Mouse (Mus musculus): ENCODE results near the gene Coa7. TPM values are rescaled to one million over a fixed set of nuclear protein-coding genes. Genes with fewer than 3 reads are reported as not detected.

Coa7 gene
- polyA plus RNA-seq, 1 experiment from 2014 or later: 48.0 TPM

- Histone ChIP-seq H3K36me3 (no peaks in the 10 kb centered on the region), H3K9me3 (replicated peaks) (no peaks in the 10 kb centered on the region), H3K27me3 (no peaks in the 10 kb centered on the region), H3K4me3 (no peak overlapping the region), H3K4me2 (peak overlapping the region; percentile 34), H3K9ac (peak overlapping the region; percentile 12; the same call in 1 of the 2 replicates), H3K4me1 (replicated peaks) (peaks cover 54% of the 10 kb centered on the region), H3K27ac (peak overlapping the region; percentile 91)
- no peak; the same call in 1 of the 2 replicates for ATAC-seq (replicated peaks; ENCODE audit: insufficient number of reproducible peaks, insufficient read depth, low FRiP score, low read depth)
- 26% methylated on average over 18 of the region's 18 CpGs for WGBS
These were observed 34.7 kb downstream of the Coa7 start for GRCm38 (mm10) chr4:108362321-108363261.

DNA sequence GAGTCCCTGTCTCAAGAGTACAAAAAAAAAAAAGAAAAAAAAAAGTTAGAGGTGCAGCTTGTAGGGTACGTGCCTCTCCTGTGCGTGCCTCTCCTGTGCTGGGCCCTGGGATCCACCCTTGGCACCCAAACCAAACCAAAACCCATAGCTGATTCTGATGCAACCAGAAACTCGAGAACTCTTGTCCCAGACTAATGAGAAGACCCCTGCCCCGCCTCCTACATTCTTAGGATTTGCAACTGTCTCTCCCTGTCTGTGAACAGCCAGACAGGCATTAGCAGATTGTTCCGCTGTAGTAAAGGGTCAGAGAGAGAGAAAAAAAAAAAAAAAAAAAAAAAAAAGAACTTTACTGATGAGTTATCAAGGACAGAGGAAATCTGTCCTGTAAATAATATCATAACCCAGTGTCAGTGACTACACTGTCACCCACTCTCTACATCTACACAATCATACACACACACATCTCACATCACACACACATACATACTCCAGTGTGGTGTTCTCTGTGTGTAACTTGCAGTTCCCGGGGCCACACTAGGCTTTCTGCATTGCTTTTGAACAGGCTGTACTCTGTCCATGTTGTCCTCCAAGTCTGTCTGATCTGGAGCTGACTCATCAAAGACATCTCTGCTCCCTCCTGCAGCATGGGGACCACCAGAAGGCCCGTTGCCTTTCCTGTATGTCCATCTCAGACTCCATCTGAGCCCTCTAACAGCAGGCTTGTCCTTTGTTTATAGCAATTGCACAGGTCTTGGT, 35.6 kb downstream of the Coa7 start:
- Histone ChIP-seq H3K27me3 (no peaks in the 10 kb centered on the region), H3K9ac (peak overlapping the region; percentile 12), H3K4me2 (peak overlapping the region; percentile 34), H3K27ac (peak overlapping the region; percentile 91), H3K9me3 (replicated peaks) (no peaks in the 10 kb centered on the region), H3K4me3 (no peak overlapping the region), H3K36me3 (no peaks in the 10 kb centered on the region), H3K4me1 (replicated peaks) (peaks cover 48% of the 10 kb centered on the region)
- 22% methylated on average over 7 of the region's 7 CpGs for WGBS
- peak; percentile 1; the same call in 1 of the 2 replicates for ATAC-seq (replicated peaks; ENCODE audit: insufficient number of reproducible peaks, insufficient read depth, low FRiP score, low read depth)

- ATAC-seq (replicated peaks; ENCODE audit: insufficient number of reproducible peaks, insufficient read depth, low FRiP score, low read depth): peak; percentile 58
These were observed 36.2 kb downstream of the Coa7 start for GRCm38 (mm10) chr4:108364111-108364476.

DNA sequence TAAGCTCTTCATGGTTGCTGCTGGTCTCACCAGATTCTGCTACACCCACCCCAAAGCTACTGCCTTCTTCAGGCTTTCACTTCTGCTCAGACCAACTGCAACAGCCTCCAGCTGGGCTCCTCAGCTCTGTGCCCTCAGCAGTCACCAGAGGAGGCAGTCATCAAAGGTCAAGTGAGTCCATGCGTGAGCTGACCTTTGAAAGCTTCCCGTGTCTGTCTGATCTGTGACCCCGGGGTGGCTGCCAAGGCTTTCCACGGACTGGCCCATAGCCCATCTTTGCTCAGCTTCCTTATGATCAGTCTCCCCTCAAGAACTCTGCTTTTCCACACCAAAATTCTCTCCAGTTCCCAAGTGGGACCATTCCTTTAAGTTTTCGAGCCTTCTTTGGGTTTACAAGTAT, 41.3 kb downstream of the Coa7 start:
- H3K27me3 ChIP-seq: no peaks in the 10 kb centered on the region
- peaks cover 14% of the 10 kb centered on the region for H3K4me1 ChIP-seq (replicated peaks)
- H3K4me2 ChIP-seq: no peak overlapping the region
- H3K9ac ChIP-seq: no peak overlapping the region
- no peak overlapping the region for H3K4me3 ChIP-seq
- no peaks in the 10 kb centered on the region for H3K36me3 ChIP-seq
- 35% methylated on average over 5 of the region's 5 CpGs for WGBS
- no peaks in the 10 kb centered on the region for H3K9me3 ChIP-seq (replicated peaks)
- no peak overlapping the region for H3K27ac ChIP-seq
- ATAC-seq (replicated peaks; ENCODE audit: insufficient number of reproducible peaks, insufficient read depth, low FRiP score, low read depth): no peak

More at GRCm38 (mm10) chr4:108364111-108364476, 36.2 kb downstream of the Coa7 start:
- no peak overlapping the region for H3K4me3 ChIP-seq
- peaks cover 42% of the 10 kb centered on the region for H3K4me1 ChIP-seq (replicated peaks)
- H3K27me3 ChIP-seq: no peaks in the 10 kb centered on the region
- no peaks in the 10 kb centered on the region for H3K9me3 ChIP-seq (replicated peaks)
- H3K36me3 ChIP-seq: no peaks in the 10 kb centered on the region
- H3K27ac ChIP-seq: peak overlapping the region; percentile 91
- H3K9ac ChIP-seq: peak overlapping the region; percentile 3; the same call in 1 of the 2 replicates
- peak overlapping the region; percentile 23 for H3K4me2 ChIP-seq
- WGBS: 15% methylated on average over 5 of the region's 5 CpGs

GRCm38 (mm10) chr4:108370409-108370808, 42.5 kb downstream of the Coa7 start:
- 60% methylated on average over 4 of the region's 4 CpGs for WGBS
- peaks cover 13% of the 10 kb centered on the region for H3K4me1 ChIP-seq (replicated peaks)
- no peaks in the 10 kb centered on the region for H3K9me3 ChIP-seq (replicated peaks)
- H3K4me3 ChIP-seq: no peak overlapping the region
- H3K36me3 ChIP-seq: no peaks in the 10 kb centered on the region
- no peak overlapping the region for H3K9ac ChIP-seq
- H3K27me3 ChIP-seq: no peaks in the 10 kb centered on the region
- H3K4me2 ChIP-seq: no peak overlapping the region
- no peak overlapping the region for H3K27ac ChIP-seq
- no peak for ATAC-seq (replicated peaks; ENCODE audit: insufficient number of reproducible peaks, insufficient read depth, low FRiP score, low read depth)

GRCm38 (mm10) chr4:108371421-108371820, 43.5 kb downstream of the Coa7 start:
- H3K9me3 ChIP-seq (replicated peaks): no peaks in the 10 kb centered on the region
- no peaks in the 10 kb centered on the region for H3K36me3 ChIP-seq
- no peak overlapping the region for H3K9ac ChIP-seq
- ATAC-seq (replicated peaks; ENCODE audit: insufficient number of reproducible peaks, insufficient read depth, low FRiP score, low read depth): no peak
- 0 out of 2 replicates have a peak overlapping the region, but pooled peaks have one; percentile 24 for H3K27ac ChIP-seq
- 92% methylated on average over 3 of the region's 3 CpGs for whole genome bisulfite sequencing
- H3K4me2 ChIP-seq: no peak overlapping the region
- H3K27me3 ChIP-seq: no peaks in the 10 kb centered on the region
- no peak overlapping the region for H3K4me3 ChIP-seq
- peaks cover 13% of the 10 kb centered on the region for H3K4me1 ChIP-seq (replicated peaks)

- Histone ChIP-seq H3K27ac (peak overlapping the region; percentile 24; the same call in 1 of the 2 replicates), H3K27me3 (no peaks in the 10 kb centered on the region), H3K9me3 (replicated peaks) (no peaks in the 10 kb centered on the region), H3K4me2 (no peak overlapping the region), H3K4me1 (replicated peaks) (peaks cover 13% of the 10 kb centered on the region), H3K36me3 (no peaks in the 10 kb centered on the region), H3K4me3 (no peak overlapping the region), H3K9ac (no peak overlapping the region)
- peak; percentile 70; the same call in 1 of the 2 replicates for ATAC-seq (replicated peaks; ENCODE audit: insufficient number of reproducible peaks, insufficient read depth, low FRiP score, low read depth)
- 16% methylated on average over 3 of the region's 3 CpGs for WGBS
These were observed 44.2 kb downstream of the Coa7 start for GRCm38 (mm10) chr4:108372166-108372565.

DNA sequence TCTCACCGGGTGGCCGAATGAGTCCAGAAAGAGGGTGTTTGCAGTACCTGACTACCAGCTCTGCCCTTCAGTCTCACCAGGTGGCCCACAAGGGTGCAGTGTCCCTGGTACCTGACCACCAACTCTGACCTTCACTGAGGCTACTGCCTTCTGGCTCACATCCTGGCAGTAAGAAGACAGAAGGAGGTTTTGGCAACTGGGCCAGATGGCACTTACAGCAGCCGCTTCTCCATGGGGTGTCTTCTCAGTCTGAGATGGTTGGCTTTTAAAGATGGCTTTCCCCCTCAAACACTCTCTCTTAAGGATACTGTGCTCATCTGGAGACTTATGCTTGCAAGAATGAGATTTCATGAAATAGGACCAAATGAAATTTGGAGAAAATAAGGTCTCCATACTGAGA, 51.5 kb downstream of the Coa7 start:
- H3K36me3 ChIP-seq: no peaks in the 10 kb centered on the region
- H3K9me3 ChIP-seq (replicated peaks): no peaks in the 10 kb centered on the region
- no peak overlapping the region for H3K4me3 ChIP-seq
- H3K9ac ChIP-seq: no peak overlapping the region
- H3K27me3 ChIP-seq: peaks cover 25% of the 10 kb centered on the region
- no peak overlapping the region for H3K27ac ChIP-seq
- no peak overlapping the region for H3K4me2 ChIP-seq
- ATAC-seq (replicated peaks; ENCODE audit: insufficient number of reproducible peaks, insufficient read depth, low FRiP score, low read depth): no peak
- 81% methylated on average over 3 of the region's 3 CpGs for WGBS
- H3K4me1 ChIP-seq (replicated peaks): peaks cover 8% of the 10 kb centered on the region

- WGBS: 8% methylated on average over 1 of the region's 1 CpGs
- Histone ChIP-seq H3K9me3 (replicated peaks) (no peaks in the 10 kb centered on the region), H3K4me2 (no peak overlapping the region), H3K4me3 (no peak overlapping the region), H3K27me3 (peaks cover 25% of the 10 kb centered on the region), H3K4me1 (replicated peaks) (peaks cover 8% of the 10 kb centered on the region), H3K36me3 (no peaks in the 10 kb centered on the region), H3K27ac (no peak overlapping the region), H3K9ac (no peak overlapping the region)
- no peak for ATAC-seq (replicated peaks; ENCODE audit: insufficient number of reproducible peaks, insufficient read depth, low FRiP score, low read depth)
These were observed 52.2 kb downstream of the Coa7 start for GRCm38 (mm10) chr4:108380146-108380545.

DNA sequence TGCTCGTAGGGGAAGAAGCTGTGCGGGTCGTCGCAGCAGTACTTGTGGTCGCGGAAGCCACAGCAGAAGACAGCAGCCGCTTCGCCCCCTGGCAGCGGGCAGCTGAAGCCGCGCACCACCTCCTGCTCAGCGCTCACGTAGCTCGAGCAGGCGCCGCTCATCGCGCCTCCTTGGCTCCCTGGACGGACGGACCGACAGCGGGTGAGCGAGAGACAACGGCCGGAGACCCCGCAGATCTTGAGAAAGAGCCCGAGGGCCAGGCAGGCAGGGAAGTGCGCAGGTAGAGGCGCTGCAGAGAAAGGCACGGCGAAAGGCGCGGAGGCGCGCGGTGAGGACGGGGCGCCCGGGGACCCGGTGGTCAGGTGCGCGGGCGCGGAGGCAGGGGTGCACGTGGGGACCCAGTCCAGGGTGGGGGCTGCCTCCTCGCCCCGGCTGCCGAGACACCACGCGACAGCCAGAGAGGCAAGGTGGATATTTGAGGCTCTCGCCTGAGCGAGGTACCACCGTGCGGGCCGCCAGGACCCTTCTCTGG, 55.3 kb downstream of the Coa7 start, which contains the start of gene Shisal2a:
Shisal2a (minus strand) TSS at position 167 of the 532 bp plus-strand sequence.
- peak; percentile 44; the same call in 1 of the 2 replicates for ATAC-seq (replicated peaks; ENCODE audit: insufficient number of reproducible peaks, insufficient read depth, low FRiP score, low read depth)
- WGBS: 3% methylated on average over 52 of the region's 55 CpGs

GRCm38 (mm10) chr4:108386087-108386486, 58.1 kb downstream of the Coa7 start:
- peaks cover 25% of the 10 kb centered on the region for H3K4me1 ChIP-seq (replicated peaks)
- H3K9ac ChIP-seq: no peak overlapping the region
- no peak overlapping the region for H3K27ac ChIP-seq
- no peak for ATAC-seq (replicated peaks; ENCODE audit: insufficient number of reproducible peaks, insufficient read depth, low FRiP score, low read depth)
- no peaks in the 10 kb centered on the region for H3K9me3 ChIP-seq (replicated peaks)
- WGBS: 45% methylated on average over 1 of the region's 1 CpGs
- H3K4me3 ChIP-seq: no peak overlapping the region
- H3K27me3 ChIP-seq: peaks cover 25% of the 10 kb centered on the region
- H3K4me2 ChIP-seq: no peak overlapping the region
- H3K36me3 ChIP-seq: no peaks in the 10 kb centered on the region

More for the DNA sequence above, 55.3 kb downstream of the Coa7 start, which contains the start of gene Shisal2a:
- H3K4me2 ChIP-seq: peak within 1 kb of the TSS; percentile 92
- peak within 1 kb of the TSS; percentile 63 for H3K9ac ChIP-seq
- H3K9me3 ChIP-seq (replicated peaks): no peaks in the 10 kb centered on the region
- H3K36me3 ChIP-seq: no peaks in the 10 kb centered on the region
- H3K4me3 ChIP-seq: peak within 1 kb of the TSS; percentile 59
- H3K27me3 ChIP-seq: peaks cover 25% of the 10 kb centered on the region
- H3K4me1 ChIP-seq (replicated peaks): peaks cover 14% of the 10 kb centered on the region
- H3K27ac ChIP-seq: no peak within 1 kb of the TSS
